Mouse (Mus musculus): ENCODE results near the gene Zdhhc20. TPM values are rescaled to one million over a fixed set of nuclear protein-coding genes. Genes with fewer than 3 reads are reported as not detected.
"Not testable (repeated sequence)": the region's sequence is repeated elsewhere in the genome, so short reads cannot be mapped to it uniquely, and the experiment has no call there.

The Zdhhc20 gene
- polyA plus RNA-seq, 1 experiment from 2014 or later = 64.5 TPM

GRCm38 (mm10) chr14:57850330-57850729, 39.7 kb downstream of the Zdhhc20 start:
- no peak overlapping the region for H3K9ac ChIP-seq
- no peak for ATAC-seq (ENCODE audit: low FRiP score, low read depth)
- 94% methylated on average over 3 of the region's 3 CpGs for WGBS

GRCm38 (mm10) chr14:57848646-57849045, 41.4 kb downstream of the Zdhhc20 start:
- no peak for ATAC-seq (ENCODE audit: low FRiP score, low read depth)
- Histone ChIP-seq H3K4me2 (replicated peaks) (no peak overlapping the region), H3K27ac (no peak overlapping the region), H3K4me3 (no peak overlapping the region), H3K27me3 (replicated peaks) (no peaks in the 10 kb centered on the region), H3K9ac (no peak overlapping the region), H3K36me3 (peaks cover 37% of the 10 kb centered on the region), H3K4me1 (no peaks in the 10 kb centered on the region), H3K9me3 (no peaks in the 10 kb centered on the region)
- WGBS = 94% methylated on average over 2 of the region's 2 CpGs

More at GRCm38 (mm10) chr14:57850330-57850729, 39.7 kb downstream of the Zdhhc20 start:
- Histone ChIP-seq H3K27me3 (replicated peaks) (no peaks in the 10 kb centered on the region), H3K27ac (no peak overlapping the region), H3K4me3 (no peak overlapping the region), H3K9me3 (no peaks in the 10 kb centered on the region), H3K4me2 (replicated peaks) (no peak overlapping the region), H3K36me3 (peaks cover 32% of the 10 kb centered on the region), H3K4me1 (no peaks in the 10 kb centered on the region)

- H3K9me3 ChIP-seq; H3K4me1 ChIP-seq; H3K4me2 ChIP-seq (replicated peaks); H3K9ac ChIP-seq; ATAC-seq (ENCODE audit: low FRiP score, low read depth); H3K27me3 ChIP-seq (replicated peaks); H3K27ac ChIP-seq; H3K4me3 ChIP-seq: not testable (repeated sequence)
- 81% methylated on average over 5 of the region's 5 CpGs for WGBS
- peaks cover 37% of the 10 kb centered on the region for H3K36me3 ChIP-seq
Observed at GRCm38 (mm10) chr14:57848061-57848460, 42.0 kb downstream of the Zdhhc20 start.

- Histone ChIP-seq H3K9ac (no peak overlapping the region), H3K27me3 (replicated peaks) (no peaks in the 10 kb centered on the region), H3K4me1 (no peaks in the 10 kb centered on the region), H3K4me3 (no peak overlapping the region), H3K9me3 (no peaks in the 10 kb centered on the region), H3K36me3 (peaks cover 35% of the 10 kb centered on the region), H3K27ac (no peak overlapping the region), H3K4me2 (replicated peaks) (no peak overlapping the region)
- WGBS = 92% methylated on average over 3 of the region's 3 CpGs
- ATAC-seq (ENCODE audit: low FRiP score, low read depth) = no peak
Observed at GRCm38 (mm10) chr14:57844535-57844934, 45.5 kb downstream of the Zdhhc20 start.

GRCm38 (mm10) chr14:57835157-57835556, 54.9 kb downstream of the Zdhhc20 start:
- H3K4me3 ChIP-seq = no peak overlapping the region
- H3K4me1 ChIP-seq = no peaks in the 10 kb centered on the region
- no peak overlapping the region for H3K9ac ChIP-seq
- WGBS = 94% methylated on average over 10 of the region's 10 CpGs
- no peak for ATAC-seq (ENCODE audit: low FRiP score, low read depth)
- H3K27me3 ChIP-seq (replicated peaks) = no peaks in the 10 kb centered on the region
- no peak overlapping the region for H3K4me2 ChIP-seq (replicated peaks)
- peaks cover 39% of the 10 kb centered on the region for H3K36me3 ChIP-seq
- H3K9me3 ChIP-seq = no peaks in the 10 kb centered on the region
- H3K27ac ChIP-seq = no peak overlapping the region

GRCm38 (mm10) chr14:57833526-57833925, 56.5 kb downstream of the Zdhhc20 start:
- Histone ChIP-seq H3K27ac (no peak overlapping the region), H3K36me3 (peaks cover 32% of the 10 kb centered on the region)
- no peak for ATAC-seq (ENCODE audit: low FRiP score, low read depth)

GRCm38 (mm10) chr14:57827284-57827683, 62.8 kb downstream of the Zdhhc20 start:
- Histone ChIP-seq H3K9ac (0 out of 2 replicates have a peak overlapping the region, but pooled peaks have one; percentile 88), H3K4me2 (replicated peaks) (peak overlapping the region; percentile 77), H3K4me1 (peaks cover 10% of the 10 kb centered on the region), H3K27ac (no peak overlapping the region), H3K4me3 (peak overlapping the region; percentile 83; the same call in 1 of the 2 replicates), H3K9me3 (no peaks in the 10 kb centered on the region), H3K27me3 (replicated peaks) (no peaks in the 10 kb centered on the region), H3K36me3 (peaks cover 6% of the 10 kb centered on the region; the same call in 1 of the 2 replicates)
- WGBS = 81% methylated on average over 1 of the region's 1 CpGs
- no peak for ATAC-seq (ENCODE audit: low FRiP score, low read depth)

More at GRCm38 (mm10) chr14:57833526-57833925, 56.5 kb downstream of the Zdhhc20 start:
- Histone ChIP-seq H3K4me2 (replicated peaks) (no peak overlapping the region), H3K4me1 (no peaks in the 10 kb centered on the region), H3K9me3 (no peaks in the 10 kb centered on the region), H3K9ac (no peak overlapping the region), H3K27me3 (replicated peaks) (no peaks in the 10 kb centered on the region), H3K4me3 (no peak overlapping the region)
- WGBS = 97% methylated on average over 2 of the region's 2 CpGs

GRCm38 (mm10) chr14:57825788-57826751, 64.0 kb downstream of the Zdhhc20 start, which contains the start of the genes Ska3 and Mrpl57:
Ska3 (minus strand) TSS chr14:57826185.
Mrpl57 (plus strand) TSS chr14:57826234.
- H3K9ac ChIP-seq = peak within 1 kb of the TSS; percentile 88
- peak within 1 kb of the TSS; percentile 83 for H3K4me3 ChIP-seq
- H3K9me3 ChIP-seq = no peaks in the 10 kb centered on the region
- peaks cover 16% of the 10 kb centered on the region for H3K36me3 ChIP-seq
- H3K4me1 ChIP-seq = peaks cover 10% of the 10 kb centered on the region
- peak within 1 kb of the TSS; percentile 71 for H3K27ac ChIP-seq
- H3K4me2 ChIP-seq (replicated peaks) = peak within 1 kb of the TSS; percentile 77
- no peaks in the 10 kb centered on the region for H3K27me3 ChIP-seq (replicated peaks)
- under 1% methylated on average over 96 of the region's 96 CpGs for WGBS
- peak; percentile 98 for ATAC-seq (ENCODE audit: low FRiP score, low read depth)

GRCm38 (mm10) chr14:57820839-57821238, 69.2 kb downstream of the Zdhhc20 start:
- Histone ChIP-seq H3K4me2 (replicated peaks) (no peak overlapping the region), H3K4me3 (no peak overlapping the region), H3K9ac (no peak overlapping the region), H3K27ac (no peak overlapping the region), H3K4me1 (no peaks in the 10 kb centered on the region), H3K36me3 (peaks cover 43% of the 10 kb centered on the region), H3K9me3 (no peaks in the 10 kb centered on the region), H3K27me3 (replicated peaks) (no peaks in the 10 kb centered on the region)
- no peak for ATAC-seq (ENCODE audit: low FRiP score, low read depth)
- 90% methylated on average over 4 of the region's 4 CpGs for WGBS

GRCm38 (mm10) chr14:57811844-57812243, 78.2 kb downstream of the Zdhhc20 start:
- ATAC-seq (ENCODE audit: low FRiP score, low read depth) = no peak
- Histone ChIP-seq H3K9me3 (no peaks in the 10 kb centered on the region), H3K27ac (no peak overlapping the region), H3K27me3 (replicated peaks) (no peaks in the 10 kb centered on the region), H3K4me1 (no peaks in the 10 kb centered on the region), H3K4me2 (replicated peaks) (no peak overlapping the region), H3K4me3 (no peak overlapping the region), H3K36me3 (peaks cover 60% of the 10 kb centered on the region), H3K9ac (no peak overlapping the region)
- 96% methylated on average over 5 of the region's 5 CpGs for WGBS

- no peaks in the 10 kb centered on the region for H3K9me3 ChIP-seq
- no peak for ATAC-seq (ENCODE audit: low FRiP score, low read depth)
- H3K4me3 ChIP-seq = no peak overlapping the region
- H3K4me2 ChIP-seq (replicated peaks) = no peak overlapping the region
- H3K27me3 ChIP-seq (replicated peaks) = no peaks in the 10 kb centered on the region
- H3K4me1 ChIP-seq = no peaks in the 10 kb centered on the region
- H3K36me3 ChIP-seq = peaks cover 61% of the 10 kb centered on the region
- 94% methylated on average over 2 of the region's 2 CpGs for WGBS
- no peak overlapping the region for H3K9ac ChIP-seq
- no peak overlapping the region for H3K27ac ChIP-seq
Observed at GRCm38 (mm10) chr14:57810886-57811285, 79.2 kb downstream of the Zdhhc20 start.

- Histone ChIP-seq H3K9me3 (no peaks in the 10 kb centered on the region), H3K36me3 (peaks cover 73% of the 10 kb centered on the region), H3K27ac (no peak overlapping the region), H3K9ac (no peak overlapping the region), H3K4me1 (no peaks in the 10 kb centered on the region), H3K27me3 (replicated peaks) (no peaks in the 10 kb centered on the region), H3K4me3 (no peak overlapping the region), H3K4me2 (replicated peaks) (no peak overlapping the region)
- ATAC-seq (ENCODE audit: low FRiP score, low read depth) = no peak
- WGBS = 71% methylated on average over 5 of the region's 5 CpGs
Observed at GRCm38 (mm10) chr14:57808558-57808957, 81.5 kb downstream of the Zdhhc20 start.

Measured in neural tube, embryonic 12.5 days (tissue).